Mouse (Mus musculus) small intestine, adult 2 months (tissue): ENCODE data around the gene Chrna7.

ENCODE experiments used
- CTCF ChIP-seq: fragments of 200-500 bp; IDR thresholded peaks from 2 replicates; pipeline ENCODE4 v1.5.1; 2012; ENCODE audit warnings: low read depth, mild to moderate bottlenecking, control low read depth, inconsistent platforms, low read length, moderate library complexity, mixed read lengths; ENCODE audit not compliant: insufficient replicate concordance, insufficient read length; ENCODE audit errors: extremely low read depth
- POLR2A ChIP-seq: fragments of 200-500 bp; IDR thresholded peaks from 2 replicates; pipeline ENCODE4 v1.6.1; 2012; ENCODE audit warnings: low read depth, mild to moderate bottlenecking, control low read depth, inconsistent platforms, low read length, moderate library complexity

GRCm38 (mm10) chr7:63207137-63207536 lies 5.2 kb downstream of the Chrna7 start:
- TF ChIP-seq CTCF (no peak), POLR2A (no peak)
